Mouse (Mus musculus): ENCODE results near the gene Hsd17b6.

The Hsd17b6 gene

DNA sequence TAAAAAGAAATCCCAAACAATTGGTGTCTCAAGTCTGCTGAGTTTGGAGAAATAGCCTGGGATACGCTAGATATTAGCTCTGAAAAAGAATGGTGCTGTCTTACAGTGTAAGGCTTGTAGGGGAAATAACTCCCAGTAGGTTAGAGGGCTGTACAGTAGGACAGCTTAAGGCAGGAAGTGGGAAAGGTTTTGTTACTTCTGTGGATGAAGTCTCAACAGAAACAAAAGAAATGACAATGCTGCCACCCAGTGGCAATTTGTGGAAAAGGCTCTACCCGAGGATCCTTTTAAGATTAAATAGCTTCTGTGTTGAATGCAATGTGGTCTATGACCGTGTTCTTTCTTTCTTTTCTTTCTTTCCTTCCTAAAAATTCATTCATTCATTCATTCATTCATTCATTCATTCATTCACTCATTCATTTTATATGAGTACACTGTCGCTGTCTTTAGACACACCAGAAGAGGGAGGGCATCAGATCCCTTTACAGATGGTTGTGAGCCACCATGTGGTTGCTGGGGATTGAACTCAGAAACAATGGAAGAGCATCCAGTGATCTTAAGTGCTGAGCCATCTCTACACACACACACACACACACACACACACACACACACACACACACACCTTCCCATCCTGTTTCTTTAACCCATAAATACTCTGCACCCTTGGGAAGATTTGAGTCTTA lies 937 bp upstream of the Hsd17b6 start:
- peak; percentile 74 for DNase-seq (ENCODE audit: low read depth, low spot score)

DNA sequence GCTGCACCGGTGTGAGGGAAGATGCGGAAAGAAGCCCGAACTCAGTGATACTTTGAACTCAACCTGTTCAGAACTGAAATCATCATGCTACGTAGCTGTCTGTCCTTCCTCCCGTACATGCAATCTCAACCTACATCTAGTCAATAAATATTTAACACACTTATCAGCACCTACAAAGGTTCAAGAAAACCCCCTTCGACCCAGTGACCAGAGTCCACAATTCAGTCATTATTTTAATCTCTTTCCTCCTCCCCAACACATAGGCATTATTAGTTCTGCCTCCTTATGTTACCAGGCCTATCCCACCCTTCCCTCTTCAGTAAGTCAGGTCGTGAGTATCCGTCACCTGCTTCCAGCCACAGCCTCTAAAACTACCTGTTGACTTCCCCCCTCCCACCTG lies 1.9 kb downstream of the Hsd17b6 start:
- no peak for DNase-seq (ENCODE audit: low read depth, low spot score)

DNA sequence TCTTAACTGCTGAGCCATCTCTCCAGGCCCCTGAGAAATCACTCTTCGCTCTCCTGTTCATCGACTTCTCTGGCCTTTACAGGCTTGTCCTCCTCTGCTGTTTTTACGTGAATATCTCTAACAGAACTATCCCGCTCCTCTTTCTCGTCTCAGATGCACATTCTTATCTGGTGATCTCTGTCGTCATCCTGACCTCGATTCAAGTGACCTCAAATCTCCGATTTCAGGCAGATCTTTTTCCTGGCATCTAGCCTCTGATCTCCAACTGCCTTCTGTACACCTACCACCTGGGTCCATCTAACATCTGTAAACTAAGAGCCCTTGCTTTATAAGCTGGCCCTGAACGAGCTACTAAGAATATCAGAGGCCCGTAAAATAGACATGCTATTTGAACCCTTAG lies 2.5 kb downstream of the Hsd17b6 start:
- DNase-seq (ENCODE audit: low read depth, low spot score), result no peak

DNA sequence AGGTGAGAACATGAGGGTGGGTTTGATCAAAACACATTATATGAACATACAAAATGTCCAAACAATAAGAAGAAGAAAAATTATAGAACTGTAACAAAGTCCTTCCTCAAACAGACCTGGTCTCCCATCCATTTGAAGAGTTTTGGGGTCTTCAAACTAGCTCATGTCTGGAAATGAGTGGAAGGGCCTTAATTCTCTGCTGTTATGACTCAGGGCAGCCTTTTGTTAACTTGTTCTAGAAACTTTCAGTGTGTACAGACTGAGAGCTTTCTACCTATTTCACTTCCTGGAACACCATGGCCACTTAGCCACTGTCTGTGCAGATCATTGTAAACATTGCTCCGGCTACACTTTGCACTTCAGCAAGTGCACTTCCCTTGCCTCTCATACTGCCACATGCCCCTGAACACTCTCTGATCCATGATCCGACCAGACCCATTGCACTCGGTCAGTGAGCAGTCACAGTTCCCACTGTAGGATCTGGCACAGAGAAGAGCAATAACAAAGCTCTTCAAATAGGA lies 4.1 kb downstream of the Hsd17b6 start:
- no peak for DNase-seq (ENCODE audit: low read depth, low spot score)

DNA sequence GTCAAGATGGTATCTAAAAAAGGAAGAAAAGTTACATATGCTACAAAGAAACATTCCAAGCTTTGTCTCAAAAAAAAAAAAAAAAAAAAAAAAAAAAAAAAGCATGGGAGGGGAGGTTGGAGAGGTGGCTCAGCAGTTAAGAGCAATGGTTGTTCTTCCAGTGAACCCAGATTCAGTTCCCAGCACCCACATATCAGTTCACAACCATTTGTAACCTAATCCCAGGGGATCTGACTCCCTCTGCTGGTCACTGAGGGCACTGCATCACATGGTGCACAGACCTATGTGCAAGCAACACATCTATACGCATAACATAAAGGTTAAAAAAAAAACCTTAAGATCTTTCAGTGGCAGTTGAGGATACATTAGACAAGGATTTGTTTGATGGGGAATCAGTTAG lies 9.2 kb downstream of the Hsd17b6 start:
- no peak for DNase-seq (ENCODE audit: low read depth, low spot score)

DNA sequence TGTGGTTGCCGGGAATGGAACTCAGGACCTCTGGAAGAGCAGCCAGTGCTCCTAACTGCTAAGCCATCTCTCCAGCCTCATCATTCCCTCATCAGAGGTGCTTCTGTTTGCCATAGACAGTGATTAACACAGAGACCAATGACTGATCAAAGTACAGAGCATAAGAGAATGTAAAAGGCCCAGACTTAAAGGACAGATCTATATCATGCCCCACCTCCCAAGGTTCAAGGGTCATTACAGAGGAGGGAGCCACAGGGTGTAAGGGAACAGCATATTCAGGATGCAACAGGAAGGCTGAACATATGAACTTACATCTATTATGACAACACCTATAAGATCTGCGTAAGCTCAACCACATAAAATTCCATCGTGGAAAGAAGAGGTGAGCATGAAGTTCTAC lies 10.7 kb downstream of the Hsd17b6 start:
- DNase-seq (ENCODE audit: low read depth, low spot score), result no peak

DNA sequence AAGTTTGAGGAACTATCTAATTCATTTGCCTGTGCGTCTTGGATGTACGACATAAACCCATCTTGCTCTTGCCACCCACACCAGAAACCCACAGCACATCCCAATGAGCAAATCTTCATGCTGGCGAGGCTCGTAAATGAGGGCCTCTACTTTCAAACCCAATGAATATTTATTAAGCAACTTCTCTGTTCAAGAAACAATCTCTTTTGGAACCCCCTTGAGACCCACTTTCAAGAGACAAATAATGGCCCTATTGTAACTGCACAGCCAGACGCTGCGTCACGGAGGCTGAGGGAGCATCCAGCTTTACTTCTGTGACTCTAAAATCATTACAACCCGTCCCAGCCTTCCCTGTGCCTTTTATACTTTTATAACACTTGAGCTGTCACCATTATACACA lies 21.8 kb downstream of the Hsd17b6 start:
- no peak for DNase-seq (ENCODE audit: low read depth, low spot score)

DNA sequence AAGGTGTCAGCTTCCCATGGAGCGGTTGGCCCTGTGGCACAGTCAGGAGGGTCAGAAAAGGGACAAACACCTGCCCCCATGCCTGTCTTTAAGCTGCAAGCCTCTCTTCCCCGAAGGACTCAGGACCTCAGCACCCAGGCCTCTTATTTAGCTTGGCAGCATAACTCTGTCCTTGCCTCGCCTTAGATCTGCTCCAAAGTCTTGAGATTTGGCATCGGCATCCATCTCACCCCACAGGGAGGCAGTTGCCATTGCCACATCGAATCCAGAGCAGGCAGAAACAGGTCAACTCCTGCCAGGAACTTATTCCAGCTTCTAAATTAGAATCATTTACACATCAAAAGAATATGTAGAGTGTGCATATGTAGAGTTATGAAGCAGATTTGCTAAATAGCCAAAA lies 22.8 kb downstream of the Hsd17b6 start:
- no peak for DNase-seq (ENCODE audit: low read depth, low spot score)

DNA sequence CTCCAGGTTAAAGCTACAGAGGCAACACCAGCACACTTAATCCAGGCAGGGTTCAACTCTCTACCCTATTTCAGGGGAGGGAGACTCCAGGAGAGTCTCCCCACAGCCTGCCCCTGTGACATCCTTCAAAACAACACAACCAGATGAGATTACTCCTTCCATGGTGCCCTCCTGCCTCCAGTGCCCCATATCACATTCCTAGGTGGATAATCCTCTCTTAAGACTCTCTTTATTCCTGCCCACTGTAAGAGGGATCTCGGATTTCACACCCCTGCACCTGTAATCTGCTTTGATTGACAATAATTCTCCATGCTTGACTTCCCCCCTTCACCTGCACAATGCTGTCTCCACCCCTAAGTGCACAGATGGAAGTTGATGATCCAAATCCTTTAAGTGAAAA lies 31.9 kb downstream of the Hsd17b6 start:
- DNase-seq (ENCODE audit: low read depth, low spot score), result peak; percentile 29

DNA sequence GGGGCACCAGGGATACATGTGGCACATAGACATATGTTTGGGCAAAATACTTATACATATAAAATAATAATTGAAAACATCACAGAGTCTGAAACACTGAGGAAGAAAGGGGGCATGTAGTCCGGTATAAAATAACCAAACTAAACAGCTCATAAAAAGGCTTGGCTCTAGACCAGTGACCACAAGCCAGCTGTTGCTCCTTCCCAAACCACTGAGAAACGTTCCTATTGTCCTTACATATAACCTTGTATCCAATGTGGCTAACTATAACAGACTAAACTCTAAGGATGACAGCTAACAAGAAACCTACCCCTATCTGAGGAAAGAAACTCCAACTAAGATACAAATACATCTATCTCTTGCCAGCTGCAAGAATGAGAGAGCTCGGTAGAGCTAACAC lies 33.3 kb downstream of the Hsd17b6 start:
- no peak for DNase-seq (ENCODE audit: low read depth, low spot score)

DNA sequence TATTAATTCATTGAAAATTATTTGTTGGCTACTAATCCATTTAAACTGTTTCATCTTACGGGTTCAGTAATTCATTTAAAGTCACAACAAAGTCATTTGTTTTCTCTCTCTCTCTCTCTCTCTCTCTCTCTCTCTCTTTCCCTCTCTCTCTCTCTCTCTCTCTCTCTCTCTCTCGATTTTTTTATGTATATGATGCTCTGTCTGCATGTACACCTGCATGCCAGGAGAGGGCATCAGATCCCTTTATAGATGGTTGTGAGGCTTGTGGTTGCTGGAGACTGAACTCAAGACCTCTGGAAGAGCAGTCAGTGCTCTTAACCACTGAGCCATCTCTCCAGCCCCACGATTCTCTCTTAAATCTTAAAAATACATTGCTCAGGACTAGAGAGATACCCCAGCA lies 36.3 kb downstream of the Hsd17b6 start:
- DNase-seq (ENCODE audit: low read depth, low spot score), result no peak

DNA sequence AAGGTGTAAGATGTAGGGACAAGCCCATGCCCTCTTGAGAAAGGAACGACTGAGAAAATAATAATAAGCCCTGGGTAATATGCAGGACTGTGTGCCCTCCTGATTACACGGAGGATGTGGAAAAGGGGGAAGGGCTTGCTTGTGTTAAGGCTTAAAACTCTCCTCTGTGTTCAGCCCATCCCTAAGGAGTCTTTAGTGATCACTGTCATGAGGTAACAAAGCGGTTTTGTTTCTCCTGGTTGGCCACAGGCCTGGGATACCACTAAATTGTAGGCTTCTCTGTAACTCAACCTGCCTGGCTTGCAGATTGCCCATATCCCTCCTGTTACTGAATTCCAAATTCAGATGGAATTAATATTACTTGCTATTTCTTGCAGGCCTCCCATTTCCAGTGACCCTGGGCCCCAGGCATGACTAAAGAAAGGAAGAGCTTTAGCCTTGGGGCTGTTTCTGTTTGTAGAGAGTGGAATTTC lies 37.0 kb downstream of the Hsd17b6 start:
- no peak for DNase-seq (ENCODE audit: low read depth, low spot score)

DNA sequence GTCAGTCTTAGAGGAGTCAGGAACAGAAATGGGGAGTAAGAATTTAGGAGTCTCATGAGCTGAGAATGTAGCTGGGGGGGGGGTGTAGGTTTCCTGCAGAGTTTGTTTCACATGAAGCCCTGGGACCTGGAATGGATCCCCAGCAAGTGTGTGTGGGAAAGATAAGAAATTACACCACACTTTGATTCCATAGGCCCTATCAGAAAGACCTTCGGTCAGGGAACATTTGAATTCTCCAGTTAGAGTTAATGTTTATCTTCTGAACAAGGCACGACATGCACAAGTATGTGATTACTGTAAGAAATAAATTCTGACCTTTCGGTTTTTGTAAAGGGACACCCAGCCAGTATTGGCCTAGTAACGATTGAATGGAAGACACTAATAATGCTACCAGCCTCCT lies 37.6 kb downstream of the Hsd17b6 start:
- DNase-seq (ENCODE audit: low read depth, low spot score), result no peak

DNA sequence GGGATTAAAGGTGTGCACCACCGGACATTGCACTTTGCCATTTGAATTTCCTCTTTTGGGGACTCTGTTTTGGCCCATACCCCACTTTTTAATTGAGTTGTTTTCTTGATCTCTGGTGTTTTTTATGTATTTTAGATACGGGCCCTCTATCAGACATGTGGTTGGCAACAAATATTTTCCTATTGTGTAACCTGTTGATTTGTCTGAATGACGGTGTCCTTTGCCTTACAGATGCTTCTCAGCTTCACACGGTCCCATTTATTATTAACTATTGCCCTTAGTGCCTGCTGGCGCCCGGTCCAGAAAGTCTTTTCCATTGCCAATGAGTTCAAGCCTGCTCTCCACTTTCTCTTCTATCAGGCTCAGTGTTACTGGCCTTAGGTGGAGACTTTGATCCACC lies 40.9 kb downstream of the Hsd17b6 start:
- no peak for DNase-seq (ENCODE audit: low read depth, low spot score)

DNA sequence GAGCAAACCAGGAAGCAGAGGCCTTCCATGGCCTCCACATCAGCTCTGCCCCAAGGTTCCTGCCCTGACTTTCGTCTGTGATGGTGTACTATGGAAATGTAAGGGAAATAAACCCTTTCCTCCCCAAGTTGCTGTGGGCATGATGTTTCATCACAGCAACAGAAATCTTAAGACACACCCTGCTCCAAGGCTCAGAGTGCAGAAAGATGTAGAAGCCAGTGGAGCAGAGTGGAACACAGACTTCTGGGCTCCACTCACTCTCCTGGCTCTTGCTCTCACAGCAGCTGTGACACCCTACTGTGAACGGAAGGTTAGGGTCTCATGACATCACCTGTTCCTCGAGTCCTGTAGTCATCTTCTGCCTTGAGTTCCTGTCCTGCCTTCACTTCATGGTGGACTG lies 43.4 kb downstream of the Hsd17b6 start:
- no peak for DNase-seq (ENCODE audit: low read depth, low spot score)

DNA sequence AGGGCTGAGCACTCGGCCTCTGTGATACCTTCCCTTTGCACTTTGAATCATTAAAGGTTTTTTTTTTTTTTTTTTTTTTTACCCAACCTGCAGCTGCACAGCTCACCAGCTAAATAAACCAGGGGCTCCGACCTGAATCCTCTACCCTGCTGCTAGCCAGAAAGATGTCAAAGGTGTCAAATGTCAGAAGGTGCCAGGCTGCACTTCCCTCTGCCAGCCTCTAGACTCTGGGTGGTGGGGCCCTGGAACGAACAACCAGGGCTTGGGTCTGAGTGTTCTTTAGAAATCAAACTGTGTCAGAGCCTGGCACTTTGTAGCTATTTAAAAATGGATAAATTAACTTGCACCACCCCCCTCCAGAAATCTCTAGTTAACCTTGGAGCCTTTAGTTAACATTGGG lies 45.0 kb downstream of the Hsd17b6 start:
- DNase-seq (ENCODE audit: low read depth, low spot score), result no peak

DNA sequence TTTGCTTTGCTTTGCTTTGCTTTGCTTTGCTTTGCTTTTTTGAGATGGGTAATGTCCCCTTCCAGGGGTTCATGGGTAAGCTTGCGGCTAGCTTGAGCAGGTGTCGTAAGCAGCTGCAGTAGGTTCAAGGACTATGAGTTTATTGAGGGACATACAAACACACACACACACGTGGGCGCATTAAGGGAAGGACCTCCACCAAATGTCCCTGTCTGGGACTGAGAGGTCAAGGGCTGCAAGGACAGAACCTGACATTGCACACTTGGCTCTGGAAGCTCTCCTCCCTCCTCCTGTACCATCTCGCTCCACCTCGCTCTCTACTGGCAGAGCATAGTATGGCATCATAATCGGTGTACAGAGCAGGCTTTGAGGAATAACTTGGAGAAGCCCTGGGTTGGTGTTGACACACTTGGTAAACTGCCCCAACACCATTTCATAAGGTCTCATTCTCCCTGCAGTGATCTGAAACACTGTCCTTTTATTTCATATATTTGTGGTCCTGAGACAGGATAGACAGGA lies 48.2 kb downstream of the Hsd17b6 start:
- no peak for DNase-seq (ENCODE audit: low read depth, low spot score)

DNA sequence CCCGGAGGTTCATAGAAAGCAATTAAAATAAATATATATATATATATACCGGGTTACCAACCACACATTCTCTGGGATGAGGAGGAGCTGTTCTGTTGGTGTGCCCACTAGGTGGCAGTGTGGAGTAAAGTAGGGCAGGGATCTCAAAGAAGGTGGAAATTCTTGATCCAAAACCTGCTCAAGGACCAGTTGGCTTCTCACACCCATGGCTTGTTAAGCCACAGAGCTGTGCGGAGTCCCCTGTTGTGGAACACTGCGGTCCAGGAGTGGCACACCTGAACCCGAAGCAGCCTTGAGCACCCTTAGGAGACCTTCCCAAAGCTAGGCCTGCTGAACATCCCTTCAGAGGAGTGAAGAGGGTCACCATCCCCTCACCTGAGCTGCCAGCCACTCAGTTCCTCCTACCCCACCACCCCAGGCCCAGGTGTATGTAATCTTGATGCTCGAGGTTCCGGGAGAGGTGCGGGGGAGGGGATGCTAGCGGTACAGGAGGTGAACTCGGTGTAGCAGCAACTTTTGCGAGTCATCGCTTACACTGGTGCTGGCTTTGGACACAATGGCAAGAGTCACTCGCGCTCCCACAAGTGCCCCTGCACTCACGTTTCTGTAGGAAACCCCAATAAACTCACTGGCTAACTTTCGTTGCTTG lies 51.1 kb downstream of the Hsd17b6 start:
- DNase-seq (ENCODE audit: low read depth, low spot score), result peak; percentile 58

DNA sequence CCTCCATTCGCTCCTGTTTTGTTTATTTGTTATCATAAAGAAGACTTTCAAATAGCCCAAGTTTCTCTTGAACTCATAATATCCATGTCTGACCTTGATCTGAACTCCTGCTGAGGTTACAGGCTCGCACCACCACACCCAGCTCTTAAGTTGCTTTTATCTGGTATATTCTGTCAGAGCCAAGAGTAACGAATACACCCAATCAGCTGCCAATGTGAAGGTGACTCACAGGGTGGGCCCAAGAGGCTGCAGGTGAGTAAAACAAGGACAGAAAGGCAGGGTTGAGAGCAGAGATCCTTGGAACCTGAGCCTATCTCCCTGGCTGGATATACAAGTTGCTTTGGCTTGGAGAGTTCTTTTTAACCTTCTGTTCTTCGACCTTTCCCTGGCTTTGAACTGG lies 52.4 kb downstream of the Hsd17b6 start:
- DNase-seq (ENCODE audit: low read depth, low spot score), result no peak

DNA sequence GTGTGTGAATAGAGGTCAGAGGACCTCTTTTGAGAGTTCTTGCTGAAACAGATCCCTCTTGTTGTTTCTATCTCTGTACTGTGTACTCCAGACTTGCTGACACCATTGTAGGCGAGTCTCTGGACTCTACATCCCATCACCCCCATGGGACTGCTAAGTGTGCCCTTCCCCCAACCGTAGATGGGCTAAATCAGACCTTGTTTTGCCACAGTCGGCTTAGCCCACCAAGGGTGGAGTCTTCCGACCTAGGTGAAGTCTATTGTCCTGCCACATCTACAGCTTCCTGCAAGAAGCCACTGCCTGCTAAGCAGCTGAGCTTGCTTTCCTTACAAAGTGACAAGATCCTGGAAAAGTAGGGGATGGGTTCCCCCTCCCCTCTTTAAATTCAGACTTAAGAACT lies 55.6 kb downstream of the Hsd17b6 start:
- no peak for DNase-seq (ENCODE audit: low read depth, low spot score)

DNA sequence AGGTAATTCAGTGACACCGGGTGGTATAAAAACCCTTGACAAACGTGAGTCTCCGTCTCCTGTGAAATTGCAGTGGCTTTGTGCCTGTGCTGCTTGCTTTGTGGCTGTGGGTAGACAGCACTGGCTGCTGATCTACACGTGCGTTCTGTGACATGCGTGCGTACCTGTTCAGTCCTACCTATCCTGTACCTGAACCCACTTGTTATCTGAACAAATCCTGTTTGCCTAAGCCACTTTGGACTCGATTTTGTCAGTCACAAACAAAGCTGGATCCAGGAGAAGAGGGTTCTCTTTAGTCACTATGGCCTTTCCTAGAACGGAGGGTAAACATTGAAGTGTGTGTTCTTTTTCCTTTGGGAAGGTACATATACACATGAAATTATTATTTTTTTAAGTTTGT lies 56.0 kb downstream of the Hsd17b6 start:
- no peak for DNase-seq (ENCODE audit: low read depth, low spot score)

DNA sequence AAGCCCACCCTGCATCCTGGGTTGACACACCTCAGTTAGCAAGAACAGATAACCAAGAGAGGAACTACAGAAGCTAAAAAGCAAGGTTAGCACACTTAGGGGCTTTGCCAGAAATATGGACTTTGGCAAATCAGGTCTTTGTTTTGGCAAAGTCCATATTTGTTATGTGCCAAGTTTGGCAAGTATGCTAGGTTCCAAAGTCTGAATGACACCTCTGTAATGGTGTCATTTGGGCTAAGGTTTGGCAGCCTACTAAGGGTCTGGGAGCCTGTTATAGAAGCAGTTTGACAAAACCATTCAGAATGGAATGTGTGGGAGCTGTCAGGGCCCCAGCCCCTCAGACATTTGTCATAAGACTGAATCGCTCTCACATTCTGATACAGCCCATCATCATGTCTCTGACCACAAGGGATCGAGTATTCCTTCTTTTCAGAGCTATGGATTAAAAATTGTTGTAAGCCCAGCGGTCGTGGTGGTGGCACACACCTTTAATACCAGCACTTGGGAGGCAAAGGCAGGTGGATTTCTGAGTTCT lies 57.7 kb downstream of the Hsd17b6 start:
- DNase-seq (ENCODE audit: low read depth, low spot score), result no peak
